Mouse (Mus musculus) R1 (cell line): Measurements from ENCODE around the gene Gm21812.
"Not testable (repeated sequence)": the region's sequence is repeated elsewhere in the genome, so short reads cannot be mapped to it uniquely, and the experiment has no call there.

Experiments
- DNase-seq: peaks from one replicate; pipeline ENCODE4 v3.0.0-alpha.2; 2018; ENCODE audit warnings: low read depth, low spot score

Gm21812 gene

DNA sequence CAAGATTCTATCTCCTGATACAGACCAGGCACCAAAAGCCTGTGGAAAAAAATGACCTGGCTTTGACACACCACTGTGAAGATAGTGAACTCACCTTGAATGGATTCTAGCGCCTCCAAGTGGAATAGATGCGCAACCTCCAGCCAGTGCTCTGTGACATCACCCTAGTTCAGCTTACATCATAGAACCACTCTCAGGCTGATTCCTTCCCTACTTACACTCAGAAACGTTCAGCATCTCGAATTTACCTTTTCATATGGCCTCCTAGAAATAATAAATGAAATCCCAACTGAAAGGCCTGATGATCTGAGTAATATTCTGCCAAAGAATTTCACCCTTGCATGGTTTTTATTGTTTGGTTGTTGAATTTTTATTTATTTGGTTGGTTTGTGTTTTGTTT lies at the start of gene Gm21812:
Gm21812 (minus strand) TSS at position 101 of the 400 bp plus-strand sequence.
- not testable (repeated sequence) for DNase-seq
